Mouse (Mus musculus): ENCODE data around the gene Cfap77.
"Not testable (repeated sequence)": the region's sequence is repeated elsewhere in the genome, so short reads cannot be mapped to it uniquely, and the experiment has no call there.

Gene Cfap77

GRCm38 (mm10) chr2:29054991-29055390 lies at the start of gene Cfap77:
Cfap77 (minus strand) TSS chr2:29055066.
- DNase-seq (ENCODE audit: low spot score in 2 of 2): peak; percentile 54 to 61

- DNase-seq (ENCODE audit: low spot score in 2 of 2): not testable (repeated sequence)
Observed at GRCm38 (mm10) chr2:29102416-29103377, 47.8 kb upstream of the Cfap77 start.

GRCm38 (mm10) chr2:29100822-29101534 lies 46.1 kb upstream of the Cfap77 start:
- DNase-seq (ENCODE audit: low spot score in 2 of 2): no peak

GRCm38 (mm10) chr2:29099646-29100045 lies 44.8 kb upstream of the Cfap77 start:
- DNase-seq (ENCODE audit: low spot score in 2 of 2): no peak

GRCm38 (mm10) chr2:29098786-29099185 lies 43.9 kb upstream of the Cfap77 start:
- no peak for DNase-seq (ENCODE audit: low spot score in 2 of 2)

- not testable (repeated sequence) for DNase-seq (ENCODE audit: low spot score in 2 of 2)
Observed at GRCm38 (mm10) chr2:29097955-29098354, 43.1 kb upstream of the Cfap77 start.

GRCm38 (mm10) chr2:29097465-29097864 lies 42.6 kb upstream of the Cfap77 start:
- no peak for DNase-seq (ENCODE audit: low spot score in 2 of 2)

- DNase-seq (ENCODE audit: low spot score in 2 of 2): no peak
Observed at GRCm38 (mm10) chr2:29096751-29097150, 41.9 kb upstream of the Cfap77 start.

GRCm38 (mm10) chr2:29095674-29096073 lies 40.8 kb upstream of the Cfap77 start:
- no peak for DNase-seq (ENCODE audit: low spot score in 2 of 2)

GRCm38 (mm10) chr2:29089276-29089675 lies 34.4 kb upstream of the Cfap77 start:
- not testable (repeated sequence) for DNase-seq (ENCODE audit: low spot score in 2 of 2)

- no peak for DNase-seq (ENCODE audit: low spot score in 2 of 2)
Observed at GRCm38 (mm10) chr2:29086026-29086425, 31.2 kb upstream of the Cfap77 start.

- no peak for DNase-seq (ENCODE audit: low spot score in 2 of 2)
Observed at GRCm38 (mm10) chr2:29081965-29082364, 27.1 kb upstream of the Cfap77 start.

GRCm38 (mm10) chr2:29076226-29076625 lies 21.4 kb upstream of the Cfap77 start:
- DNase-seq (ENCODE audit: low spot score in 2 of 2): no peak

GRCm38 (mm10) chr2:29075331-29076070 lies 20.6 kb upstream of the Cfap77 start:
- DNase-seq (ENCODE audit: low spot score in 2 of 2): no peak

GRCm38 (mm10) chr2:29074676-29075075 lies 19.8 kb upstream of the Cfap77 start:
- DNase-seq (ENCODE audit: low spot score in 2 of 2): no peak

- DNase-seq (ENCODE audit: low spot score in 2 of 2): peak; percentile 7 to 18
Observed at GRCm38 (mm10) chr2:29066410-29066809, 11.5 kb upstream of the Cfap77 start.

- DNase-seq (ENCODE audit: low spot score in 2 of 2): no peak
Observed at GRCm38 (mm10) chr2:29065796-29066195, 10.9 kb upstream of the Cfap77 start.

GRCm38 (mm10) chr2:29060135-29060597 lies 5.3 kb upstream of the Cfap77 start, which contains the start of gene Ttf1:
Ttf1 (plus strand) TSS chr2:29060262.
- DNase-seq (ENCODE audit: low spot score in 2 of 2): peak; percentile 89 to 94

GRCm38 (mm10) chr2:29054545-29054935 lies 326 bp downstream of the Cfap77 start:
- DNase-seq (ENCODE audit: low spot score in 2 of 2): no peak

GRCm38 (mm10) chr2:29053802-29054544 lies 893 bp downstream of the Cfap77 start:
- DNase-seq (ENCODE audit: low spot score in 2 of 2): peak; percentile 72 to 83

GRCm38 (mm10) chr2:29052943-29053454 lies 1.9 kb downstream of the Cfap77 start:
- DNase-seq (ENCODE audit: low spot score in 2 of 2): peak; percentile 60 to 66

Measured in right cerebral cortex, adult 2 months (tissue).